Mouse (Mus musculus) thymus, adult 2 months (tissue): ENCODE data around the gene Ambra1. TPM values are rescaled to one million over a fixed set of nuclear protein-coding genes. Genes with fewer than 3 reads are reported as not detected.
A peak's percentile ranks its signal among the peaks of the same experiment; 100 is the strongest.

Source experiments
- DNase-seq: peaks from one replicate; pipeline ENCODE4 v3.0.0; 2021
- H3K27ac ChIP-seq: fragments of 200-500 bp; 2 replicates; pipeline ENCODE4 v1.5.1; 2012; ENCODE audit warnings: low read length, control low read depth; ENCODE audit not compliant: control insufficient read depth, insufficient read depth
- H3K27me3 ChIP-seq: fragments of 200-500 bp; 2 replicates; pipeline ENCODE4 v1.6.1; 2012; ENCODE audit warnings: mild to moderate bottlenecking, low read length, moderate library complexity, mixed read lengths; ENCODE audit not compliant: control insufficient read depth, insufficient read depth
- H3K36me3 ChIP-seq: fragments of 200-500 bp; 2 replicates; pipeline ENCODE4 v1.6.1; 2012; ENCODE audit warnings: mild to moderate bottlenecking, low read length, moderate library complexity; ENCODE audit not compliant: control insufficient read depth, insufficient read depth
- H3K4me1 ChIP-seq: fragments of 200-500 bp; replicated peaks from 2 replicates; pipeline ENCODE4 v1.6.1; 2012; ENCODE audit warnings: low read length; ENCODE audit not compliant: control insufficient read depth, insufficient read depth
- H3K4me3 ChIP-seq: fragments of 200-500 bp; 2 replicates; pipeline ENCODE4 v1.5.1; 2012; ENCODE audit warnings: mild to moderate bottlenecking, low read length, control low read depth, moderate library complexity; ENCODE audit not compliant: control insufficient read depth, insufficient read depth
- CTCF ChIP-seq: fragments of 200-500 bp; IDR thresholded peaks from 2 replicates; pipeline ENCODE4 v1.5.1; 2012; ENCODE audit warnings: mild to moderate bottlenecking, control low read depth, low read length, moderate library complexity, borderline replicate concordance; ENCODE audit not compliant: control insufficient read depth, poor library complexity, insufficient read depth; ENCODE audit errors: extremely low read depth
- POLR2A ChIP-seq: fragments of 200-500 bp; IDR thresholded peaks from 2 replicates; pipeline ENCODE4 v1.6.1; 2012; ENCODE audit warnings: mild to moderate bottlenecking, low read length, control low read depth, moderate library complexity; ENCODE audit not compliant: control insufficient read depth, poor library complexity, insufficient read depth; ENCODE audit errors: extremely low read depth
- WGBS: fragments of 180-500 bp; shearing (Covaris S2); methylation state at CpG from one replicate; pipeline ENCODE4 v1.1.7; 2018; 5-methylcytosine and 5-hydroxymethylcytosine counted together
- polyA plus RNA-seq: library from polyadenylated mRNA; depleted of rRNA; stranded (reverse); fragments of >200 nt; gene quantifications from 2 replicates; pipeline ENCODE4 v1.2.3, GENCODE M21; 2012

Gene Ambra1
- polyA plus RNA-seq, 1 experiment = 35.0 TPM

DNA sequence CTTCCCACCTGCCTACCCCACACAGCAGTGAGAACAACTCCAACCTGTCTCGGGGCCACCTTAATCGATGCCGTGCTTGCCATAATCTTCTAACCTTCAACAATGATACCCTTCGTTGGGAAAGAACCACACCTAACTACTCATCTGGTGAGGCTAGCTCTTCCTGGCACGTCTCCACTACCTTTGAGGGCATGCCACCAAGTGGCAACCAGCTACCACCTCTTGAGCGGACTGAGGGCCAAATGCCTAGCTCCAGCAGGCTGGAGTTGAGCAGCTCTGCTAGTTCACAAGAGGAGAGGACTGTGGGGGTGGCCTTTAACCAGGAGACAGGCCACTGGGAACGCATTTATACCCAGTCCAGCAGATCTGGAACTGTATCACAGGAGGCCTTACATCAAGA lies 43.4 kb downstream of the Ambra1 start:
- H3K27me3 ChIP-seq = no peaks in the 10 kb centered on the region
- H3K4me1 ChIP-seq = peaks cover 4% of the 10 kb centered on the region; the same call in 1 of the 2 replicates
- H3K27ac ChIP-seq = no peak overlapping the region
- DNase-seq = no peak
- WGBS = 90% methylated on average over 7 of the region's 7 CpGs
- H3K4me3 ChIP-seq = no peak overlapping the region
- TF ChIP-seq CTCF (no peak), POLR2A (no peak)
- H3K36me3 ChIP-seq = peaks cover 51% of the 10 kb centered on the region

DNA sequence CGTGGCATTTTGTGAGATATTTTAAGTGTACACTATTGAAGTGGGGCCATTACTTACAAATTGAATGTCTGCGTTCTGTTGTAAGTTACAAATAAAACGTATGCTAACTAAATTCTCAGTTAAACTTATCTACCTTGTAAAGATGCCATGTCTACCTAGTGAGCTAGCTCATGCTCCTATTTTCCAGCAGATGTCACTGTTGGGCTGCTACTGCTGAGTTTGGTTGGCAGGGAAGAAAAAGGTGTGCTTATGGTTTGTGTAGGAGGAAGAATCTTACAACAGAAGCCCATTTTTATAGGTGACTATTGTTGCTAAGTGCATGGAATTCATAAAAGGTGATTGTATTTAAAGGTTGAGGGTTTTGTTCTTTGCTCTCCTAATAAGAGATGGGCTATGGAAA lies 49.2 kb downstream of the Ambra1 start:
- DNase-seq = peak; percentile 21
- Histone ChIP-seq H3K36me3 (0 out of 2 replicates have a peak, but pooled peaks cover 4% of the 10 kb centered on the region), H3K4me3 (no peak overlapping the region), H3K27me3 (no peaks in the 10 kb centered on the region), H3K27ac (no peak overlapping the region), H3K4me1 (no peaks in the 10 kb centered on the region)
- TF ChIP-seq POLR2A (no peak), CTCF (no peak)
- 87% methylated on average over 3 of the region's 3 CpGs for WGBS

DNA sequence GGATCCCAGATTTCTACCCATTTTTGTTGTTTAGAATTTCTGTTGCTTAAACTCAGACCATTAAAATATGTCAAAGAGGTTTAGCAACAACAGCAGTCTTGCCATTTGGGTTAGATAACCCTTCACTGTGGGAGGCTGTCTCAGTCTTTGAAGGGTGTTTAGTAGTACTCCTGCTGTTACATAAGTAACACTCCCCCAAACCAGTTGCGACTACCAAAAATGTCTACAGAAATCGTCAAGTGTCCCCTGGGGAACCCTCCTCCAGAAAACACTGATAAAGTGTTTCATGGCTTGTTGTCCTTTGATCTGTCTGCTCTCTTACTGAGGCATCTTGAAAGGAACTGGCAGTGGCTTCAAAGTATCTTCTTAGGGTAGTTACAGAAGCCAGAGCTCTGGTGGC lies 61.7 kb downstream of the Ambra1 start:
- WGBS = 28% methylated on average over 2 of the region's 2 CpGs
- DNase-seq = no peak
- TF ChIP-seq CTCF = no peak
- TF ChIP-seq POLR2A = no peak
- H3K27me3 ChIP-seq = no peaks in the 10 kb centered on the region
- no peak overlapping the region for H3K4me3 ChIP-seq
- H3K27ac ChIP-seq = no peak overlapping the region
- no peaks in the 10 kb centered on the region for H3K36me3 ChIP-seq
- no peaks in the 10 kb centered on the region for H3K4me1 ChIP-seq

DNA sequence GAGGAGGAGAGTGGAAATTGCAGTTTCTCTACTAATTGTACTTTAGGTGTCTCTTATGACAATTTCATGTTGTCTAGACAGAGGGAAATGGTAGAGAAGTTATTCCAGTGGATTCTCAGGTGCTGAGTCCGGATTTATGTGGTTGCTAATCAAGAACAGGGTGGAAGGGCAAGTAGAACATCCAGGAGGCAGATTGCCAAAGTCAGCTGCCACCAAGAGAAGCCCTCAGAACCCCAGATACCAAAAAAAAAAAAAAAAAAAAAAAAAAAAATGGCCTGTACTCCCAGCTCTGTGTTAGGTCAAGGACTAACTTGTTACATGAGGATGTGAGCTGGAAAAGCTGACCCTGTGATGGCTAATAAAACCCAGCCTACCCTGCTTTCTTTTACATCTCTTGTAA lies 62.4 kb downstream of the Ambra1 start:
- no peak for TF ChIP-seq CTCF
- no peak for TF ChIP-seq POLR2A
- Histone ChIP-seq H3K27ac (no peak overlapping the region), H3K27me3 (no peaks in the 10 kb centered on the region), H3K4me3 (no peak overlapping the region), H3K4me1 (no peaks in the 10 kb centered on the region), H3K36me3 (no peaks in the 10 kb centered on the region)
- no peak for DNase-seq
- 95% methylated on average over 1 of the region's 1 CpGs for WGBS

DNA sequence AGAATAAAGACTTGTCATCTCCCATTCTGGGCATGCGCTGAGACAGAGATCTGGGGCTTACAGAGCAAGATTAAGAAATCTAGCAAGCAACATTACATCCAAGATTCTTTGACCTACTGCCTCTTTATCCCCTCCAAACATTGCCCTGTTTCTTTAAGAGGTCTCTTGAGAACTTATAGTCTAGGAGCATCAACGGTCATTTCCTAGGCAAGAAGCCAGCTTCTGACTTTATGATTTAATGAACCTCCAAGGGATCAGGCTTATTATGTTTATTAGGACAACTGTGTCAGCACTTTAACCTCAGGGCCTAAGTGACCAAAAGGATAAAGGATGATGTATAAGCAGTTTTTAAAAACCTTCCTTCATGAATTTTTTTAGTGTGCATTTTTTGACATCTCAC lies 64.5 kb downstream of the Ambra1 start:
- 89% methylated on average over 2 of the region's 2 CpGs for WGBS
- Histone ChIP-seq H3K4me1 (no peaks in the 10 kb centered on the region), H3K36me3 (no peaks in the 10 kb centered on the region), H3K27me3 (no peaks in the 10 kb centered on the region), H3K4me3 (no peak overlapping the region), H3K27ac (no peak overlapping the region)
- no peak for DNase-seq
- no peak for TF ChIP-seq POLR2A
- TF ChIP-seq CTCF = no peak

DNA sequence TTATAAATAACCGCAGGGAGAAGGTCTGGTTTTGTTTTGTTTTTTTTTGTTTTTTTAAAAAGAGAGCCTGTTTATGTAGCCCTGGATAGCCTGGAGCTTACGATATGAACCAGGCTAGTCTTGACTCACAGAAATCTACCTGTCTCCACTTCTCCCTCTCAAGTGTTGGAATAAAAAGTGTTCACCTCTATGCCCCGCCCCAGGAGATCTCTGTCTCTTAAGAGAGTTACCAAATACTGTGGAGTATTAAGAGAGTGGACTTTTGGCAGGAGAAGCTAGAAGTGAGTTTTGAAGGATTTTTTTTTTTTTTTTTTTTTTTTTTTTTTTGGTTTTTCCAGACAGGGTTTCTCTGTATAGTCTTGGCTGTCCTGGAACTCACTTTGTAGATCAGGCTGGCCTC lies 65.2 kb downstream of the Ambra1 start:
- DNase-seq = no peak
- Histone ChIP-seq H3K4me3 (no peak overlapping the region), H3K27ac (no peak overlapping the region), H3K27me3 (no peaks in the 10 kb centered on the region), H3K36me3 (no peaks in the 10 kb centered on the region), H3K4me1 (no peaks in the 10 kb centered on the region)
- WGBS = 96% methylated on average over 3 of the region's 3 CpGs
- TF ChIP-seq POLR2A (no peak), CTCF (no peak)

DNA sequence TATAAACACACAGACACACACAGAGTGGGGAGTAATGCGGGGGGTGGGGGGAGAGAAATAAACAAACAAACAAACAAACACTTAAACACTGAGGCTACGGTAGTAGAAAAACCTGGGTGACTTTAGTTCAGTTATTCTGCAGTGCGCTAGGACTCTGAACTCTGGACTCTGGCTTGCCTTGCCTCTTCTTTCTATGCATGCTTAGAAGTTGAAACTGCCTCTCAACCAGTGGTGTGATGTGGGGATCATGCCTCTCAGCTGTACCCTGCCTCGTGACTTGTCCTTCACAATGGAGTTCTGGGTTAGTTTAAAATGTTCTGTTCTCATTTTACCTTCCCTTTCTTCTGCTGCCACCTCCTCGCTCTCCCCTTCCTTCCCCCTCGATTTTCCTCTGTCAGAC lies 81.5 kb downstream of the Ambra1 start:
- Histone ChIP-seq H3K4me3 (no peak overlapping the region), H3K27me3 (no peaks in the 10 kb centered on the region), H3K4me1 (no peaks in the 10 kb centered on the region), H3K27ac (no peak overlapping the region), H3K36me3 (peaks cover 11% of the 10 kb centered on the region)
- WGBS = 93% methylated on average over 6 of the region's 6 CpGs
- TF ChIP-seq CTCF (no peak), POLR2A (no peak)
- no peak for DNase-seq
